Mouse (Mus musculus): Measurements from ENCODE around the gene Heg1. TPM values are rescaled to one million over a fixed set of nuclear protein-coding genes. Genes with fewer than 3 reads are reported as not detected.

Heg1 gene
- total RNA-seq (2021), result 48.0 and 50.0 TPM in 2 replicates
- long read RNA-seq, partial matches to known transcripts, result 3 of 10 reads
- long read RNA-seq, other reads (novel, unspliced or antisense), result 6 of 10 reads

DNA sequence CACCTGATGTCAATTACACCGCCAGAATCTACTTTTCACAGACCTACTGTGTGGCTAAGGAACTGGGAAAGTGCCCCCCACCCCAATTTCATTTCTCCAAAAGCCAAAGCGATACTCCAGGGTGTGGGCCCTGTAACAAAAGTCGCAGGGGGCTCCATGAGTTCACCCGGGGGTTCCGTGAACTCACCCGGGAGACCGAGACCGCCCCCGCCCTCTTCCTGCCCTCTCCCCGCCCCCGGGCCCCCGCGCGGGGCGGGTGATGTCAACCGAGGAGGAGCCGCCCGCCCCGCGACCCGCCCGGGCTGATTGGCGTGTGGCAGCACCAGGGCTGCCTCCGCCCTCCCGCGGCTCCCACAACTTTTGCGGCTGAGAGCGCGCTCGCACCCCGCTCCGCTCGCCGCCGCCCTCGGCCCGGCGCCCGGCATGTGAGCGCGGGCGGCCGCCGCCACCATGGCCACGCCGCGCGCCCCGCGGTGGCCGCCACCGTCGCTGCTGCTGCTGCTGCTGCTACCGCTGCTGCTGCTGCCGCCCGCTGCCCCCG is at the start of gene Heg1:
Heg1 (plus strand) TSS at position 209 of the 541 bp plus-strand sequence.
- peak; percentile 87 for DNase-seq

DNA sequence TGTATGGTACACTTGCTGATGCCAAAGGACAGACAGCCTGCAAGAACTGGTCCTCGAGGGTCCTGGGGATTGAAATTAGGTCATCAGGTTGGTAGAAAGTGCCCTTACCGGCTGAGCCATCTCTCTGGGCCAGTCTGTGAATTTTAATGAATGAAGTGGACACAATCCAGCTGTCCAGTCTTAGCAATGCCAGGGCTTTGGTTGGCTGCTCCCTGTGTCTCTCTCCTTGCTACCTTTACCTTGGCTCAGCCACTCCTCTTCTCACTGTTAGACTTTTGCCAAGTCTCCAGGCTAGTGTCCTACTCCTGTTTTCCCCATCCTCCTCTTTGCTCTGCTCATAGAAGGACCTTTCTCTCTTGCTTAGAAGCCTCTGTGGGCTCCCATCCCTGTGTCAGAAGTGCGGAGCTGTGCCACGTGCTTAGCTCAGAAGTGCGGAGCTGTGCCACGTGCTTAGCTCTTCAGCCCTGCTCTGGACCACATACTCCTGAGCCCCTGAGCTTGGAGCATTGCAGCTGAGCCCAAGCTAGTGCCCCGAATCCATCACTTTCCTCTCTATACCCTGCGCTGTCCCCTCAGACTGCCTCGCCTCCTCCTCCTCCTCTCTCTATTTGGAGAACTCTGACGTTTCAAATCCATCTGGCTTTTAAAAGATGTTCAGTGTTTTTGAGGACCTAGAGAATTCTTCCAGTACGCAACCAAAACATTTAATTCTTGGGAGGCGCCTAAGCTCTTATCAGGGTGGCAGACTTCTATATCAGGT is 48.2 kb upstream of the Heg1 start:
- DNase-seq, result no peak

DNA sequence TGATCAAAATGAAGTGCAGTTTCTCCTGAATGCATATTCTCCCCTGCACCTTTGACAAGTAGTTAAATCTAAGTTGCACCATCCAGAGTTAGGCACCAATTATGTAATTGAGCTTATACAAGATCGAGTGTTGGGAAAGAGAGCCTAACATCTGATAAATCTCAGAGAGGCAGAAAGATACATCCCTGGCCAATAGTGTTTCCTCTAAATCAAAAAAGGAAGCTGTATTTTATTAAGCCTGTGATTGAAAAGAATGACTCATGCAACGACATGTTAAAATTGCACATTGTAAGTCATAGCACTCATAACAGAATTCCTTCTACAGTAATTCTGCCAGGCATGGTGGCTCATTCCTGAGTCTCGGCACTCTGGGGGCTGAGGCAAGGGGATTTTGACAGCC is 42.4 kb upstream of the Heg1 start:
- DNase-seq, result no peak

DNA sequence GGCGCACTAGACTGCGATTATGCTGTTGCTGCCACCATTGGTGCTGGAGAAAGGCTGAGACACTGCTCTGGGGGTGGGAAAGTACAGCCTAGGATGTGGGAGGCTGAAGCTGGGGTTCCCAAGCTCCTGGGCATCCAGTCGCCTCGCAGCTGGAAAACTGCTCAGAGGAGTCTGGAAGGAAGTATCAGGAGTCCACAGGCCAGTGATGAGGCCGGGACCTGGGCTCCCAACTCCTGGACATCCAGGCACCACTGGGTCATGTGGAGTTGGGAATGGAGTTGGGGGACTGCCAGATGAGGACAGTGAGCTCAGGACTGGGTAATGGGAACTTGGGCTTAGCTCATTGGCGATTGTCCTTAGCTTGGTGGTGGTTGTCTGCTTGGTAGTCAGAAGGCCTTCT is 31.1 kb upstream of the Heg1 start:
- DNase-seq, result no peak

DNA sequence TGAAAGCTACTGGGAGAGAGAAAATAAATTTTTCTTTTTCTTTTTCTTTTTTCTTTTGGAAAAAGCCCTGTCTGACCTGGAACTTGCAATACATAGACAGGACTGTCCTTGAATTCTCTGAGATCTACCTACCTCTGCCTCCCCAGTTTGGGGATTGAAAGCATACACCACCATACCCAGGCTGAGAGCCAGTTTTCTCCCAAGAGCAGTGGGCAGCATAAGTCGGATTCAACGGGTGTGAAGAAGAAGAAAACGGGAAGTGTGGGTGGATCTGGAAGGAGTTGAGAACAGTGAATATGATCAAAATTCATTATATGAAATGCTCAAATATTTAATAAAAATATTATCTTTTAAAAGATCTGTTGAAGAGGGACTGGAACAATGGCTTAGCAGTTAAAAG is 28.7 kb upstream of the Heg1 start:
- DNase-seq, result no peak

DNA sequence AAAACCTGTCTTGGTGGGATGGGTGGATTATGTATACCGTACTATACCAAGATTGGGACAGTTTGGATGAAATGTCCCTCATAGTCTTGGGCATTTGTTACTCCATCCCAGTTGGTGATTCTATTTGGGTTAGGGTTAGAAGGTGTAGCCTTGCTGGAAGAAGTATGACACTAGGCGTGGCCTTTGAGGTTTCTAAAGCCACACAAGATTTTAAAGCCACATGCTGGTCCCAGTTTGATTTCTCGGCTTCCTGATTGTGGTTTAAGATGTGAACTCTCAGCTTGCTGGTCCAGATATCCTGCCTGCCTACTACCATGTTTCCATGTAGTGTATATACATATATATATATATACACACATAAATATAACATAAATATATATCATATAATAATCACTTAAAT is 27.0 kb upstream of the Heg1 start:
- DNase-seq, result no peak

DNA sequence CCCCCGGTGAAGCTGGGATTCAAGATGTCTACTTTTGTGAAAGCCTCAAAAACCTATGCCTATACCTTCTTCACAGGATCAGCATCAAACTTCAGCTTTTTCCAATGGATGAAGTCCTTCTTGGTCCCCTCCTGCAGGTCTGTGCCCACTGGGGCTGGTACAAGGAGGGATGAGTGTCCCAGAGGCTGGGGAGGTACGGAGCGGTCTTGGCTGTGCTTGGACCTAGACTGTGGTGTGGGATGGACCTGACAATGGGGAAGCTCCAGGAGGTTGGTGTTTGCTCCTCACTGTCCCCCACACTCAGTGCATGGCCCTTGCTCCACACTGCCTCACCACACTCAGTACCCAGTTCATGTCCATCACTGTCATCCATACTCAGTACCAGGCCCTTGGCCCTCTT is 26.0 kb upstream of the Heg1 start:
- no peak for DNase-seq

DNA sequence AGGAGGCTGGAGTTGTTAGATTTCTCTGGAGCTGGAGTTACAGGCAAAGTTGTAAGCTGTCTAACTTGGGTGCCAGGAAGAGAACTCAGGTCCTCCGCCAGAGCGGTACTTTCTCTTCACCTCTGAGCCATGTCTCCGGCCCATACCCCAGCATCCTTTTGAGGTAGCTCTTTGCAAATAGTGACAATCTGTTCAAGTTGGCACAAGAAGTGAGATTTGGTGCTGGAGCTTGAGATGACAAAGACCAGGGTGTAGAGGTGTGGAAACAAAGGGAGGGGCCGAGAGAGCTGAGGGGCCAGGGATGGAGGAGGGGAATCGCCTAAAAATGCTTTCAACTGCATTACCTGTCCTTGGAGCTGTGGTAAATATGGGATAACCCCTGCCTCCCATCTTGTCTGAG is 24.6 kb upstream of the Heg1 start:
- no peak for DNase-seq

DNA sequence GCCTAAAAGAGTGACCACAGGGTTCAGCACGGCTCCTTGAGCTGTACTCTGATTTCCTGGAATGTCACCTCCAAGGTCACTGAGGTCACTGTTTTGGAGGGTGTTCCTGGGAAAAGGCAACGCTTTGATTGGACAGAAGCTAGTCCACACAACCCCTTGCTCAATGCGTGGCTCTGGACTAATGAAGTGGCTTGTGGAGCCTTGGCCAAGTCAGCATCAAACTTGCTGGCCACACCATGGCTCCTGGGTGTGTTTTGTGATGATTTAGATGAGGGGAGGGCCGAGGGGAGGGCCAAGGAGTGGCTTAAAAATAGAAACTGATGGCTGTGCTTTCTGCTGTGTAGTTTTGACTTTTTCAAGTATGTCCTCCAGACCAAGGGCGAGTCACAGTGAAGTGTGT is 24.0 kb upstream of the Heg1 start:
- DNase-seq, result no peak

DNA sequence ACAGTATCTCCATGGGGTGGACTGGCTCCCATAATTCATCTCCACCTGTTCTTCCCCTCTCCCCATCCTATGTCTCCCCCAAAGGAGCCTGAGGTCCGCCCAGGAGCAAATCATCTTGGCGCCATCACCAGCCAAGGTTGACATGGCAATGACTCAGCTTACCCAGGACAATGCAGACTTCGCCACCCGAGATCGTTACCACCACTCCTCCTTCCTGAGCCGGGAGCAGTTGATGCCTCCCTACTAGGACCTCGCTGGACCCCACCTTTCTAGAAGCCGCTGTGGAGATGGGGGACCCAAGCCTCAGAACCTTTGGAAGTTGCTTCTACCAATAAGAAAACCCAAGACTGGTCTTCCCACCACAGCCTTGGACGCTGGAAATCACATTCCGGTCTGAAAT is 21.3 kb upstream of the Heg1 start:
- no peak for DNase-seq

DNA sequence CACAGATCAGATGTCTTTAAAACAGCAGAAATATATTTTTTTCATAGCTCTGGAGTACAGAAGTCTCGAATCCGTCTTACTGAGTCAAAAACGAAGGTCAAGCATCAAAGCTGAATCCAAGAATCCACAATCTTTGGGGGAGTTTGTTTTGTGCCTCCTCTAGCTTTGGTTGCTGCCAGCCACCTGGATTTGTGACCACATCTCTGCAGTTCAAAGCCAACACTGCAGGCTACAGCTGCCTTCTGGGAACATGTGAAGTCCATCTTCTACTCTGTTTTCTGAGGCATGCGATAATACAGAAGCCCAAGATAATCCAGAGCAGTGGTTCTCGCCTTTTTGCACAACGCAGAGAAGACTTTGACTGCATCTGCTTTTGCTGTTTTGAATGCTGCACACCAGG is 17.9 kb upstream of the Heg1 start:
- DNase-seq, result no peak

DNA sequence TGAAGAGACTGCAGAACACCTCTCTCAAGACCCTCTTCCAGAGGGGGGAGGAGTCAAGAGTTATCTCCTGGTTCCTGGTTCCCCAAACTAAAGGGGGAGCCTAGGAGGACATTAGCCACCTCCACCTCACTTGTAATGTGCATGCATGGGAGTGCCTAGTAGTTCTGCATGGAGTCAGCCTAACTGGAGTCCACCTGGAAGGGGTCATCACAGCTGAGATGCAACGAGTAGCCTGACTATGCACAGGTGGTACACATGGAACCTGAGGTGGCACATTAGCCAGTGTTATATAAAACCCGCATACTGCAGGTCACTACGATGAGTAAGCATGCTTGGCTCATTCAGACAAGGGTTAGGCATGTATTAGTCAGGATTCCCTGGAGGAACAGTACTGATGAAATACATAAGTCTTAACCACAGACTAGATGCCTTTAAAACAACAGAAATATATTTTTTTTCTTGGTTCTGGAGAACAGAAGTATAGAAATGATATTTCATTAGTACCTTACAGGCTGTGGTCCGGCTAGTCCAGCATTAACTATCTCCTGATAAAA is 17.1 kb upstream of the Heg1 start:
- DNase-seq, result no peak

DNA sequence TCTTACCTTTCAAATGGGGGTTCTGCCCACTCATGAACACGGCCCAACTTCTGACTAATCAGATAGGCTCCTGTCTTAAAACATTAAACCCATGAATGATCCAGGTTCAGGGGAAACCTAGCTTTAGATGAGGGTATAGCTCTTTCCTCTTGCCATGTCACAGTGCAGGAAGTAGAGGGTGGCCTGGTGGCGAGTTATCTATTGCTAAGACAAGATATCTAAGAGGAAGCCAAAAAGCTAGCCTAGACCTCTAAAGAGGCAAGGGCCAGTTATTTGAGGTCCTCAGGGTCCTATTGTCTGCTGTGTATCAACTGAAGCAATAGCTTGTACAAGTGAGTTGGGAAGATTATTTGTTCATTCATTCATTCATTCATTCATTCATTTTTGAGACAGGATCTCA is 15.7 kb upstream of the Heg1 start:
- DNase-seq, result no peak

DNA sequence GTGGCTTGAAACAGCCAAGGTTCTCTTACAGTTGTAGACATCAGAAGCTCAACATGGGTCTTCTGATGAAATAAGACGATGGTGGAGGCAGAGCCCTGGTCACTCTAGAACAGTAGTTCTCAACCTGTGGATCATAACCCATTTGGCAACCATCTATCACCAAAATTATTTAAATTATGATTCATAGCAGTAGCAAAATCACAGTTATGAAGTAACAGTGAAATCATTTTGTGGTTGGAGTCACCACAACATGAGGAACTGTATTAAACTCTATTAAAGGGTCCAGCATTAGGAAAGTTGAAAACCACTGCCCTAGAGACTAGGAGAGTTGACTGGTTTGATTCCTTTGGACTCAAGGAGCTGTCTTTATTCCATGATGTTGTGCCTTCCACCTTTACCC is 15.1 kb upstream of the Heg1 start:
- DNase-seq, result no peak

DNA sequence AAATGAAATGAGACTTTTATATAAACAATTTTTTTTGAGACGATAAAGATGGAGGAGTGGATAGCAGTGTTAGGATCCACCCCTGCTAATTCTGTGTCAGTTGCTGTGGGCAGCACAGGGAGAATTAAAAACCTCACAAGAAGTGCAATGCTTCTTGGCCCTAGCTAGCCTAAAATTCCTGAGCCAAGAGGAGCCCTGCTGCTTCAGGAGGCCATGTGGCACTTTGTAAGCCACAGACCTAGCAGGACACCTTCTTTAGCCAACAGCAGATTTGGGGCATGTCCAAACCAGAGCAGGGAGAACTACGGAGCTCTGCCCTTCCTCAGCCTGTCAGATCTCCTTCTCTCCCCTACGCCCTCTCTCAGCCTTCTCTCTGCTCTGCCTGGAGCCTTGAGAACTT is 13.8 kb upstream of the Heg1 start:
- DNase-seq, result no peak

DNA sequence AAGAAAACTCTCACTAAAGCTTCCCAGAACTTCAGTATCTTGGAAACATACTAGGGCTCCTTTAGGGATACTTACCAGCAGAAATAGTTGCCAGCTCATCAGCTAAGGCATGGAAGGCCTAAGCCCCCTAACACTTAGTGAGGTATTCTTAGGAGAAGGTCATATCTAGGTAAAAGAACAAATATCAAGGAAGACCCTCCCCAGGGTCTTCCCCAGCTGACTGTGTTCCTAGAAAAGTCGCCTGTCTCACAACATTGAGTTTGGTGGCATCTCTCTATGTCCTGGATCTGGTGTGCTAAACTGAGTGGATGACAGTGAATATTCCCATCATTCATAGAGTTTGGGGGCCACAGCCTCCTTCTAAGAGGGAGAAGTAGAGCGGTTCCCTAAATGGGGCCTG is 13.2 kb upstream of the Heg1 start:
- no peak for DNase-seq

DNA sequence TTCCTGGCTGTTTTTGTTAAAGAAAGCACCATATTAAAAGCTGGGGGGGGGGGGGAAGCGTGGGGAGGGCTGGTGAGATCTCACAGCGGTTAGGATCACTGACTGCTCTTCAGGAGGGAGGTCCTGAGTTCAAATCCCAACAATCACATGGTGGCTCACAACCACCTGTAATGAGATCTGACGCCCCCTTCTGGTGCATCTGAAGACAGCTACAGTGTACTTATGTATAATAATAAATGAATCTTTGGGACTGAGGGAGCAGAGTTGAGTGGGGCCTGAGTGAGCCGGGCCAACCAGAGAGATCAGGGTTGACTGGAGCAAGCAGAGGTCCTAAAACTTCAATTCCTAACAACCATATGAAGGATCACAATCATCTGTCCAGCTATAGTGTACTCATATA is 12.0 kb upstream of the Heg1 start:
- DNase-seq, result no peak

DNA sequence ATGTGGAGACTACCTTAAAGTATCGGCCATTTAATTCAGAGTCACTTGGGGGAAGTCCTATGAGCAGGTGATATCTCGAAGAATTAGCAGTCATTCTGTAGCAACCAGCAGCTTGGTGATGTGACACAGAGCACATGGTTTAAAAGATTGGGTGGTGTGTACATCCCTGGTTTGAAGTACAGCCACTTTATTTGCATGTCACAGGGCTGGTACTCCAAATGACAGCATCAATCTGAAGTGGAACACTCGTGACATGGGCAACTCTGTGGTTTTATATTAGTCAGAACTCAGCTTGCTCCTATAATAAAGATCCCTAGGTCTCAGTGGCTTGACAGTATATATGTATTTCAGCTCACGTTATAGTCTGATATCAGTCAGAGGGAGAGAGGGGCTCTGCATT is 11.5 kb upstream of the Heg1 start:
- no peak for DNase-seq

DNA sequence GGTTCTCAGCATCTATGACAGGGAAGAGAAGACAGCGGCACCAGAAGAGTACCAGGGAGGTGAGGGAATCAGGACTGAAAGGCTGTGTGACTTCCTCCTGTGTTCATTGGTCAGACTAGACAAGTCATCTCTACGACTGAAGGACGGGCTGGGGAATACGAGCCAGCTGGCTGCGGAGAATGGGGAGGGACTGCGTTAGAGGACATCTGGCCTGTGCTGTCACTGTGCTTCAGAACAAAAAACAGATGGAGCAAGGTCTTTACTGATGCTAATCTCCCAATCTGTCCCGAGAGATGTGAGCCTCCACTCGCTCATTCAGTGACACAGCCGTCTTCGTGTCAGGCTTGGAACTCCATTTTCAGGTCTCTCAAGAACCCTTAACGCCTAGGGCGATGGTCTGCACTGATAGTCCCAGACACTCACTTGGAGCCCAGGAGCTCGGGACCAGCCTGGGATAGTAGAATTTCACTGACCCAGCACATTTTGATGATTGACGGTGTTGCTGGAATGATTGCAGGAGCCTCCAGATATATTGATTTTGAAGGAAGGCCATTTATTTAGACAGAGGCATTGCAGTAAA is 10.6 kb upstream of the Heg1 start:
- peak; percentile 45 for DNase-seq

DNA sequence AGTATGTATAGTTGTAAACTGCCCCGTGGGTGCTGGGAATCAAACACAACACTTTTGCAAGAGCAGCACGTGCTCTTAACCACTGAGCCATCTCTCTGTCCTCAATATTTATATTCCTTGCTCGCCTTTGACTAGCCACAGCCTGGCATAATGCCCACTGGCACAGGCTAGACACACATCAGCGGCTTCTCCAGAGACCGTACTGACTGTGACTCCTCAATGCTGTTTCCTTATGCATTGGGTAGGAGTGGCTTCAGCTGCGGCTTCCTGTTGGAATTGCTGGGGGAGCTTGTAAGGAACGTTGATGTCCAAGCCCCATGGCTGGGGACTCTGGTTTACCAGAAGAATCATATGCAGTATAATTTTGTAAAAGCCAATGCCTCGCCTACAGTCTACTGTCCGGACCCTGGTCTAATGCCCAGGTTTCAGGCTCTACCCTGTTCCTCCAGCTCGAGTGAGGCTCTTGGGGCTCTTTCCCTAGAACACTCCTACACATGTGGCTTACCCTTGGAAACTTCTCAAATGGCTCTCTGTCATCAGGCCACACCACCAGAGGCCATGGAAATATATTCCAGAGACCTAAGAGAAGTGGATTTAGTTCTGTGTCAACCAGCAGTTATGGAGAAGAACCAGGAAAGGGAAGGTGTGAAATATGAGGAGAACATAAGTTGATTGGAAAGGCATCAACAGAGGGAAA is 8.9 kb upstream of the Heg1 start:
- DNase-seq, result no peak

DNA sequence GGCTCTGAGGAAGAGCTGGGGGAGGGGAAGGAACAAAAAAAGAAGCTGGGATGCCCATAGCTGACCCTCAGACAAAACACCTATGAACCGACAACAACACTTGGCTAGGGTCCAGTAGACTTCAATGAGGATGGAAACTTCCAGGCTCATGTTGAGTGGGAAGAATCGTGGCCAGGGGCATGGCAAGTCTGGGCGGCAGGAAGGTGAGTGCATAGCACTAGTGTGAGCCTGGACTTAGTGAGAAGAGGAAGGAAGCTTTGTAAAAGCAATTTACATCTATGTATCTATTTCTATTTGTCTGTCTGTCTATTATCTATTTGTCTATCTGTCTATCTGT is 8.4 kb upstream of the Heg1 start:
- no peak for DNase-seq

DNA sequence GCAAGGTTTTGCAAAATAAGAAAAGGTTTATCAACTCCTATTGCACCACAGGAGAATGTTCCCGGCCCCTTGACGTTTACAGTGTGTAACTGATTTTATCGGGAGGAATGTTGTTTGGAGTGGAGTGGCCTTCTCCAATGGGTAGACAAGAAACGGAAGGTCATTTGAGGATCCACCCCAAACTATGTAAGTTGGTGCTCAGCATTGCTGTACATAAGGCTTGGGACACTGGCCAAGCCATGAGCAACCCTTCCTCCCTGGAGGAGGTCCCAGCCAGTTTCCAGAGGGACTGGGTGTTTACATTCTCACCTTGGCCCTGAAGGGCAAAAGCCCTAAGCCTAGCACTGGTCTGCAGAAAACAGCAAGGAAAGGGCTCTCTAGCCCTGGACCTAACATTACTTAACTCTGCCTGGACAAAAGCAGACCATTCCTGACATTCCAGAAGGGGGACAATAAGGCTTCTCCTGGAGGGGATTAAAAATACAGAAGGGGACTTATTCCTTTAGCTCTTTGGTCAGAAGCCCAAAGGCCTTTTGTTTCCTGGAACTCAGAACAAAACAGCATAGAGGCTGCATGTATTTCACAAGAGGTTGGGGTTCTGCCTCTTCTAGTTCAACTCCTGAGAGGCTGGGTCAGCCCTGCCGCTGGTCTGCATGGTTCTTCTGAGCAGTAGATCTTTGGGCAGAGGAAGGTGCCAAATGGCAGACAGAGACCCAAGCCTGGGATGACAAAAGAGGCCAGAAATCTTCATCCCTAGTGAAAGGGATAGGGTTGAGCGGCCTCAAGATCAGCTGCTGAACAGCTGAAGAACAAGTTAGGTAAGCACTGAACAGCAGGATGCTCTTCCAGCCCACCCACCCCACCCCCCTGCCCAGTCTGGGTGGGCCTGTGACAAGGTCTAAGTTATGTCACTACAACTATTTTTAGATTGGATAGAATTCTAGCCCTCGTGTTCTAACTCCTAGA is 7.5 kb upstream of the Heg1 start:
- DNase-seq, result no peak

Measured in adrenal gland, postnatal 25 days (tissue).